Mouse (Mus musculus): ENCODE data around the gene Ap3s2.

GRCm38 (mm10) chr7:79858956-79859630 is 61.4 kb downstream of the Ap3s2 start:
- TF ChIP-seq MAFK (IDR thresholded peaks at IDR 0.05; ENCODE audit: insufficient read depth, low read depth, low read length) (no peak), ZNF384 (IDR thresholded peaks at IDR 0.05; ENCODE audit: low read depth, low read length) (no peak), CHD2 (IDR thresholded peaks at IDR 0.05; ENCODE audit: low read depth, low read length) (no peak)
